Mouse (Mus musculus) thymus, postnatal 36 days (tissue): ENCODE measurements around the gene Magi1.
A peak's percentile ranks its signal among the peaks of the same experiment; 100 is the strongest.

ENCODE experiments used
- DNase-seq, 2 experiments: peaks; one replicate each; pipeline ENCODE4 v3.0.0; 2022; ENCODE audit warnings: mixed read lengths in 2 of 2

Gene Magi1

GRCm38 (mm10) chr6:94103581-94103980, 180.1 kb downstream of the Magi1 start:
- DNase-seq = no peak

- DNase-seq = no peak
Measured at GRCm38 (mm10) chr6:94101256-94101655, 182.5 kb downstream of the Magi1 start.

- DNase-seq = no peak
Measured at GRCm38 (mm10) chr6:94094924-94095685, 188.6 kb downstream of the Magi1 start.

DNA sequence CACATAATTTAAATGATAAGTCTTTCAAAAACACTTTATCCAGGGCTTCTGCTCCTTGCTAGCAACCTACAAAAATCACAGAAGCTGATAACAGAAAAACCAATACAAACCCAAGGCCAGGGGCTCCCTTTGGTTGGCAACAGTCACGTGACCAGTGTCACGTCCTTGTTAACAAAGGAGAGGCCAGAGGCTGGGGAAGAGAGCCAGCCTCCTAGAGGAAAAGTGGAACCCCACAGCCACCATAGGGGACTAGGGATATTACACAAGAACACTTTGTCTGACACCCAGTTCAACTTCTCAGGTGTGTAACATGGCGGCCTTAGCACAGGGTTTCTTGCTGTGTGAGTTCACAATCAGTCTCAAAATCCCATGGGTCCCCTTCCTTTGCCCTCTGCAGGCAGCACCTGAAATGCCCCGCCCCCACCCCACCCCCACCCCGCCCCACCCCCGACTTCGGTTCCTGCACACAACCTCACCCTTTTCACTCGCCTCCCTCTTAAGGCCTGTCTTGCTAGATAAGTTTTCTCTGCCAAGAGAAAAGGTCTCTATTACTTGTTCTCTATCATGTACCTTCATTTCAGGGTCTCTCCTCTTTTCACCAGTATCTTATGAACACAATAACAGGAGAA, 190.6 kb downstream of the Magi1 start:
- no peak for DNase-seq

DNA sequence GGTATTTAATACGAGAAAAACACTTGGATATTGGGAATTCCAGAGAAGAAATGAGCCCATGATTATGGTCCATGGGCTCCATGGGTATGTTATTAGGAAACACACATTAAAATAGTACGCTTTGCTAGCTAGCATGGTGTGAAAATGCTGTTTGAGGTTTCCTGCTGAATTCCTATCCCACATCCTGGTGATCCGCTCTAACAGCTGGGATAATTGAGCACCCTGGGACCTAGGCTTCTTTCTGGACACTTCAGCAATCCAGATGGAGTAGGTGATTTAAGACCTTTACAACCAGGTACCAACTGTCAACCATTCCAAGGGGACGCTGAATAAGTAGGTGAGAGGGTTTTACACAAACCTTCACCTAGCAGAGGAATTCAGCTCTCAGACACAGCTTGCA, 191.2 kb downstream of the Magi1 start:
- DNase-seq = no peak

- no peak for DNase-seq
Measured at GRCm38 (mm10) chr6:94086855-94087254, 196.9 kb downstream of the Magi1 start.

DNA sequence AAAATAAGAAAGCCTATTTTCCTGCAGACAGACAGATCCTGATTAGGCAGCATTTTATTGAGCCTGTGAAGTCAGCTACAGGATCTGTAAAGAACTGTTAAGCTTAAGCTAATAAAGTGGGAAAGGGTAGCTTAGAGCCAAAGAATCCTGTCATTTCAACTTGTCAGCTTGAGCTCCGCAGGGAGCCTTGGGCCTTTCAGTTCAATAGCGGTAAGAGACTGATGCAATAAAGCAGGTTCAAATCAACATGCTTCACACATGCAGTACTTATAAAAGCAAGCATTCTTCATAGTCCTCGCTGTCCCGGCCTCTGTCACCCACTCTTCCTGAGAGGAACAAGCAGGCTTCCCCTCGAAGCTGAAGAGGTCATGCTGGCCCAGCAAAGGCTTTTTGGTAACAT, 199.0 kb downstream of the Magi1 start:
- DNase-seq = no peak

DNA sequence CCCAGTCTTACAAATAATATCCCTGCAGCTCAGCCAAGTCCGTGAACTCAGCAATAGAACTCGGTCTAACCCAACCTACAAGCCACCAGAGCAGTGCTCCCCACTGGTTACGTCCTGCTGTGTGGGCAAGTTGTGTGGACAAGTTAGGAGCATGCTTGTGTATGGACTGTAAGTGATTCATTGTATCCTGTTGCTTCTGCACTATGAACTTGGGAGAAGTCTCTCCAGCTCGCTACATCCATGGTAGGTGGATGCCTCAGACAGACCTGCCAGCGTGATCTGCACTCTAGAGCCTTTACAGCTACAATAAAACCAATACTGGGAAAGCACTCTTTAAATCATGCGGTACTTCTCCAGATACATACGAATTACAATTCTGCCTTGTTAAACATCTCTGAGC, 200.3 kb downstream of the Magi1 start:
- no peak for DNase-seq

DNA sequence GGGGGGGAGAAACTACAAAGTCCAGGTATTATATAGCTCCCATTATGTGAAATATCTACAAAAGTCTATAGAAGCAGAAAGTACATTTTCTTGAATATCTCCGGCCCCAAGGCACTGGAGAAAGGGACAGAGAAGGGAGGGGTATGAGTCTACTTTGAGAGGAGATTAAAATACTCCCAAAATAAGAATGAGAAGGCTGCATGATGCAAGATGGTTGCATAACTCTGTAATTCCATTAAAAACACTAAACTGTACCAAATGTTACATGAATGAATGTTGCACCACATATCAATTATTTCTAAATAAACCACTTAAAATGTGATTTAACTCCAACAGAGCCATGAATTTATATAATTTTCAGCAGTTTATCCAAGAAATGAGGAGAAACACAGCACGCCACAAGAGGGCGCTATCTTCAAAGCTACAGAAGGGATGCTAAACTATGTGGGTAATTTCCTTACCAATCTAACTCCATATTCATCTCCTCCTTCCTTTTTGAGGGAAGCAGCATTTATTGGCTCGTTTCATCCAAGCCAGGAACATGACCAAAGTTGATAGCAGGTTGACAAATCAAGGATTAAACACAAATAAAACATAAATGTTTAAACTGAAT, 202.7 kb downstream of the Magi1 start:
- peak; percentile 6 to 7 for DNase-seq

DNA sequence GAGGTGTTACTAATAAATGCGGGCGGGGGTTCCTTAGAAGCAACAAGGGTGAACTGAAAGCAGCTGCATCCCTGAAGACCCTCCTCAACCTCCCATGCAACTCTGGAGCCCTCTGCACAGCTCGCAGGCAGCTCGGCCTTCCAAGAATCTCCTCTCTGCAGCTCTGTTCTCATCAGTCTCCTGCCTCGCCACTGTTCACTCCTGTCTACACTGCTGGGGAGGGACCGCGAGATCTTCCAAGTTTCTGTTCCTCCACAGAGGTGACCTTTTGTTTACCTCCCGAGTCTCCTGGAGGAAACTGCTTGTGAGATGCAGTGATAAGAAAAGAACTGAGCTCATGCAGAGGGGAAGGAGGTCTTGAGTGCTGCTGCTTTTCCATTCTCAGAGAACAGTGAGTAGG, 204.8 kb downstream of the Magi1 start:
- DNase-seq = no peak

DNA sequence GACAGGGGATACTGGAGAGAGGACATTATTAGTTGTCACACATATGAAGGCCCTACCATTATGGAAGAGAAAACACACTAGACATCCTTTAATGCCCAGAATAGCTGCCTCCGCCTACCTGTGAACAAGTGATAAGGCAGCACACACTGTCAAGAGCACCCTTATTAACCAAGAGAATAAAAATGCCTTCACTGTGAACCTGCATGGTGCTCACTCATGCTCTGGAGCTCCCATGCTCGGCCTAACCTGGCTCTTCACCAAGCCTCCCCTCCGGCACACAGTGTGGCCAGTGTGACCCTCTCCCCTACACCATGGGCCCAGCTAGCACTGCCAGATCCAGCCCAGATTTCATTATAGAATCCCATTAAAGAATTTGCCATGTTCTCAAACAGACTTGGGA, 206.7 kb downstream of the Magi1 start:
- DNase-seq = no peak

DNA sequence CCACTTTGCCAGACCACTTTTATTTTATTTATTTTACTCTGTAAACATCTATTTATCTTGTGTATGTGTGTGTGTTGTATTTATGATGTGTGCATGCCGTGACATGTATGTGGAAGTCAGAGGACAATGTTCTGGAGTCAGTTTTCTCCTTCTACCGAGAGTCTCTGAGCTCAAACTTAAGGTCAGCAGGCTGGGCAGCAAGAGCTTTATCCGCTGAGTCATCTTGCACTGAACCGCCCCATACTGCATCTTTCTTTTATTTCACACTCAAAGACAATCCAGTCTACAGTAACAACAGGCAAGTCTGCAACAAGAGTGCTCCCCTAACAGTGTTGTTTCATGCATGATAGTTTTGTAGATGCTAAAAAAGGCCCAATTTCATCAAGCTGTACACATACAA, 207.7 kb downstream of the Magi1 start:
- no peak for DNase-seq

DNA sequence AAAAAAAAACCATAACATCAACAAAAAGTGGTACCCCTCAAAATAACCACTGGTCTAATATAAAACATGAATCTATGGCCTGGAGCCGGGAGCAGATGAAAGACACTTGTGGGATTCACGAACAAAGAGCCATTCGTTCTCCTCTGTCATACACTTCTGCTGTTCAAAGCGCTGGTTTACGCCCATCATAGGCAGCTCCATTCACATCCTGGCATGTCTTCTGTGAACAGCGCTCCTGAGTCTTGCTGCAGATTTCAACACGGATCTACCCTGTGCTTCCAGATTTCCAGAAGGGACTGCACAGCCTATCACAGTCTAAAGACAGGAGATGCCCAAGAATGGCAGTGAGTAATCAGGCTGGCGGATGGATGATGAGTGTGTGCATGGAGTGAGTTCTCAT, 208.5 kb downstream of the Magi1 start:
- no peak for DNase-seq

DNA sequence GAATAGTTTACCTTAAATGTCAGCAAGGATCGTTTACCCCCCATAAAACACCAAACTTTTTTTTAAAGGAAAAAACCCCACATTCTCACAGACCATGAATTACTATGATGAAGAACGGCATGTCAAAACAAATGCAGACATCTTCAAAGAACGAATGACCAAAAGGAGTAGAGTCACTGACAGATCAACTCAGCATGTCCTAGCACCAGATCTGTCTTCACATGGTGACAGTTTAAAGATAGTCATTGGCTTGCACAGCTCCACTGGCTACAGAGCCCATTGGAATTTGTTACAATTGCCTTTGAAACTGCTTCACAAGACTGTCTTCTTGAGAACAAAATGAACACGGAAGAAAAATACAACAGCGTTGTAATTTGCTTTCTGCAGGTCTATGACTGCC, 212.0 kb downstream of the Magi1 start:
- no peak for DNase-seq

DNA sequence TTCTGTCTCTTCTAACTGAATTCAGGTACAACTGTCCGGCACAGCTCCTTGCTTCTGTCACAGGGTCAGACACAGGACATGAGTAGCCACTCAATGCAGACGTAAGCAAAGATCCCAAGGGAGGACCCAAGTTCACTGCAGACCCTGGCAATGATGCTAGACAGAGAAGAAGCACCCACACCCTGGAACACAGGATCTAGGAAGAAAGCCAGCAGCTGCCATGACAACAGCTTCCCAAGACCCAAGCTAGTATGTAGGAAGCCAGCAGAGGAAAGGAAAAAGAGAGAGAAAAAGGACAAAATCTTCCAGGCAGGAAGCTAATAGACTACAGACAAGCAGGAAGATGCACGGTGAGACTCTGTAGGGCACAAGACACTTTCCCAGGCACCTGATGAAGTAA, 213.0 kb downstream of the Magi1 start:
- no peak for DNase-seq

- no peak for DNase-seq
Measured at GRCm38 (mm10) chr6:94069421-94069820, 214.3 kb downstream of the Magi1 start.

DNA sequence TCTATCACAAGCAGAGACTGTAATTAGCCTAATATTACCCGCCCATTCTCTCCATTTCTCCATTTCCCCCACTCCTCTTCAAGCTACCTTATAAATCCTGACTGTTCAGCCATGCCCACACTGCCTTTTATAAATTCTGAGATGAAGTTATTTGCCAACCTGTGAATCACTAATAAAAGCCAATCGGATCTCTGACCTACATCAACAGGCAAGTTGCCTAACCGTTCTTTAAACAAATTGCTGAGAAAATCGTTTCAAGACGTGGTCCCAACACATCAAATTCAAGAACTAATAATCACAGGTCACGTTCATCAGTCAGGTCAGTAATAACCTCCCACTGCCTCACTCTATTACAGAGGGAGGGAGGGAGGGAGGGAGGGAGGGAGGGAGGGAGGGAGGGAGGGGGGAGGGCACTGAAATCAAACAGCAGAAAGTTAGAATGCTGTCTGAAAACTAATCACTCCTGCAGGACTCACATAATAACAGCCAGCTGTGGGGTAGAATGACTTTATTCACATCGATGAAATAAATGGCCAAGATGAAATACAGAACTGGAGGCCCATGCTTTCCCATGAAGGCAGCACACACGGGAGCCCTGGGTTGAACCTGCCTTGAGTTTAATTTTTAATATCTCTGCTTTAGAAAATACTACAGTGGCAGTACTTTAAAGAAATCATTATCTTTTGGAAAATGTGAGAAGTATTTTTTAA, 215.8 kb downstream of the Magi1 start:
- no peak for DNase-seq

GRCm38 (mm10) chr6:94064832-94065231, 218.9 kb downstream of the Magi1 start:
- DNase-seq = no peak

DNA sequence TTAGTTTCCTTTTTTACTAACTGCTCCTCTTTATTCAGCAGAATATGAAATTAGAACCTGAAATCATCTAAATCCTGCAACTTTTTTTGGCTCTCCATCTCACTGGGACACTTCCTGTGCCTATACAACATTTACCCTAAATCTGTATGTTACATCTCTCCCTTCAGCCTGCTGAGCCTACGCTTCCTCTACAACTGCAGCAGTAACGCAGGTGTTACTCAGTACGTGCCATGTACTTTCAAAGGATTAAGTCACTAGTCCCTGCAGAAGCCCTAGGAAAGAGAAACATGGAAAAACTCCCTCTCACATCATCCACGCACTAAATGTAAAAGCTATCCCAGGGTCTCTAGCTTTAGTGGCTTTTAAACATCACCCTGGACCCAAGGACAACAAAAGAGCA, 220.2 kb downstream of the Magi1 start:
- DNase-seq = no peak

DNA sequence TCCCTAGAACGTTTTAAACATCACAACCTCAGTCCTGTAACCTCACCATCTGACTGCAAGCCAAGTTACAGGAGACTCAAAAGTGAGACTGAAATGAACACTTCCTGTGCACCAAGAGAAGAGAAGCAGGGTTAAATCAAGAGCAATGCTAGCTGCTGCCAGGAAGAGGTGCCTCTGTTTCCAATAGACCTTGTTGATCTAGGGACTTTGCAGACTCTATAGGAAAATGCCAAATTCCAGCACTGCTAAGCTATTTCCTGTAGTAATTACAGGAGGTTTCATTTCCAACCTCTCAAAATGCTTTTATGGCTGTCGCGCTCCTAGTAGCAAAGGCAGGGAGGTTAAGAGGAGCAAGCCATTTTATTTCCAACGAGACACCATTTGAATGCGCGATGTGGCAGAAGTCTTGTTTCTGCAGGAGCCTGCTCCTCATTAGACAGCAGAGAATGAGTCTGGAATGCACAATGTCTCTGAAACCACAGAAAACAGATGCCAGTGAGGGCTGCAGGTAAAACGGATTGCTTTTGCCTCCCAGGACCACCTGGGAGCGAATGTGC, 222.2 kb downstream of the Magi1 start:
- no peak for DNase-seq

DNA sequence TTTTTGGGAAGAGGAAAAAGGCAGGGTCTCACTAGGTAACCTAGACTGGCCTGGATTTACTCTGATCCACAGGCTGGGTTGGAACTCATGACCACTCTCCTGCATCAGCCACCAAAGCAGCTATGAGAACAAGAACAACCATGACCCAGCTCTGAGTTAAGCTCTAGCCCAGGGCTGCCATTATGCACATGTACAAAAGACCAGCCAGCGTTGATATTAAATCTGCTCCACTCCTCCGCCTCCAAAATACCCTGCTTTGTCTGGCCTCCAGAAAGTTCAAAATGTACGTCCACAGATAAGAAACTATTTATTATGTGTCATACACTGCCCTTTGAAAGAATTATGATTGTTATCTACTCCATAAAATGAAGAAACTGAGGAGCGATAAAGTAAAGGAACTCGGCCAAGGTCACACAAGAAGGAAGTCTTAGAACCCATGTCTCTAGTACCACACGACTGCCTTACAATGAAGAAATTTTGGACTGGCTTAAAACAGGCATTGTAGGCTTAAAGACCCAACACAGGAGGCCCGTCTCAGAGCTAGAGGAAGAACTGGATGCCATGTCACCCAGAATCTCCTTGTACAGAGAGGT, 223.0 kb downstream of the Magi1 start:
- DNase-seq = no peak

DNA sequence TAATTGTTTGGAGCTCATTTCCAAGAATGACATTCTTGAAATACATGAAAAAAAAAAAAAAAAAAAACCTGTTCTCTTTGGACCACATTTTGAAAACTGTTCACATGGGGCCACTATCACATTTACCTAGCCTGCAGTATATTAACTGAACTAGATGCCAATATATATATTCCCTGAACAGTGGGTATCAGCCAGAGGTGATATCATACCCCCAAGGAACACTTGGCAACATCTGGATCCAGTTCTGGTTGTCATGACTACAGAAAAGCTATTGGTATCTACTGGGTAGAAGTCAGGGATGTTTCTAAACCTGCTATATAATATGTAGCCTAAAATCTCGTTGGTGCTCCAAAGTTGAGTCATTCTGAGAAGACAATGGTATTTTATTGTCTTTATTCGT, 224.6 kb downstream of the Magi1 start:
- DNase-seq = no peak

- DNase-seq = no peak
Measured at GRCm38 (mm10) chr6:94053920-94054319, 229.8 kb downstream of the Magi1 start.
